Mouse (Mus musculus) activated CD4-positive, CD25-positive, alpha-beta regulatory T cell (primary cell): ENCODE data around the gene Ctsf. TPM values are rescaled to one million over a fixed set of nuclear protein-coding genes. Genes with fewer than 3 reads are reported as not detected.

ENCODE experiments used
- polyA plus RNA-seq, 2 experiments: library from polyadenylated mRNA; unstranded; fragments of 100-300 nt; shearing (Covaris generic); gene quantifications; one replicate each; pipeline ENCODE4 v1.2.1; 2017

The Ctsf gene
- 1 to 10 TPM; 3.3 to 6.6 TPM for polyA plus RNA-seq

GRCm38 (mm10) chr19:4854552-4855469 lies at the start of gene Ctsf:
Gene Ctsf, plus strand, starts transcription at chr19:4855130.

DNA sequence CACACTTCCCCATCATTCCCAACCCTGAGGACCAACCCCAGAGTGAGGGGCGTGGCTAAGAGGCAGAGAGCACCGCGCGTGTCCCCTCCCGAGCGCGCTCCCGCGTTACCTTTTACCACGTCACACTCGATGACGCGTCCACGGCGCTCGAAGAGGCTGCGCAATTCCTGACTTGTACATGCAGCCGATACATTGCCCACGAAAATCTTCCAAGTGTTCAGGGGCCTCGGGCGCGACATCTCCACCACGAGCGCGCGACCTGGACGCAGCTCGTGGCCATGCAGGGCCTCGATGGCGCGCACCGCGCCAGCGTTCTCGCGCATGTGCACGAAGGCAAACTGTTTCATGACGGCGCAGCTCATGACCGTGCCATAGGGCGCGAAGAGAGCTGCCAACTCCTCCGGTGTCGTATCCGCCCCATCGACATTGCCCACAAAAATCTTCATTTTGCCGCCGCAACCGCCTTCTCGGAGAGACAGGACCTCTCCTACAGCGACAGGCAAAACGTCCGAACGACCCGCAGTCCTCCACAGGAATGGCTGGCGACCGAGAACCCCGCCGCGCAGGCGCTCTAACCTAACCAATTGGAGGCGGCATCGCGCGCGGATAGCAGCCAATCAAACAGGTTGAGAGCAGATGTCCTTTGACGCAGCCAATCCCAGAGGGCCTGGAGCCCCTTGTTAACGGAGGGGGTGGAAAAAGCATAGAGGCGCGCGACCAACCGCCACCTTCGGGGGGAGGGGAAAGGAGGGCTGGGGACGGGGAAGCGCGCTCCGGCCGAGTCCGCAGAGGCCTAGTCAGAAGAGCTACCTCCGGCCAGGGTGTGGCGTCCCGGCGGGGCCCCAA lies 43.6 kb upstream of the Ctsf start, which contains the start of the genes Gm21992 and Rbm14:
Gene Gm21992, minus strand, starts transcription at position 550 of the 846 bp plus-strand sequence.
Gene Rbm14, minus strand, starts transcription at position 572 of the 846 bp plus-strand sequence.

DNA sequence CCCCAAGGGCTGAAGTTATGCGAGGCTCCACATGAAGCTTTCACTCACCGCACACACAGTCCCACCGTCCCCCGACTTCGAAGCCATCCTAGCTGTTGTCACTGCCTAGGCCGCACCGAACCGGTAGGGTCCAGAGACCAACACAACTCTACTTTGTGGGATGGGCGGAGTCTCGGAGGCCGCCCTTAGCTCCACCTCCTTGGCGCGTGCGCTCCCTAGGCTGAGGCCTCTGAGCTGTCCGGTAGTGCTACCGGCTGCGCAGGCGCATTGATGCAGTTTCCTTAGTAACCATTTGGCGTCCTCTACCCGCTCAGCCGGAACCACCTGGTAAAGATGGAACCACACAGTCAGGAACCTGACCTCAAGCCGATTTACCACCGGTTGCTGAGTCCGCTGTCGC lies 15.8 kb upstream of the Ctsf start, which contains the start of the genes Ccs and Ccdc87:
Gene Ccs, minus strand, starts transcription at position 184 of the 400 bp plus-strand sequence.
Gene Ccdc87, plus strand, starts transcription at position 218 of the 400 bp plus-strand sequence.

DNA sequence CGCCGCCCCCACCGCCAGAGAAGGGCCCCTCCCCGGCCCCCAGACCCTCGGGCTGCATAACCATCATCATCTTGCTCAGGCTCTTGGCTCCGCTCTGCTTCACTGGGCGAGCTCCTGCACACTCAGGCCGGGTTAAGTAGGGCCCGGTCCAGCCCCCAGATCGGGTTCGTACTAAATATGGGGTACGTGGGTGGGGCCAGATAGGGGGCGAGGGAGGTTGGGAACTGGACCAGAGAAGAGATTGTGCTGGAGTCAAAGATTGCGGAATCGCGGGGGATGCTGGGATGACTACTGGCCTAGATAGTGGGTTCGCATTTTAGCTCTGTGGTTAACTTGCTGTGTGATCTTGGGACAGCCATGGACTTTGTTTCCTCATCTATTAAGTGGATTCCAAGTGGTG lies 22.9 kb downstream of the Ctsf start, which contains the start of gene Actn3:
Gene Actn3, minus strand, starts transcription at position 125 of the 400 bp plus-strand sequence.

DNA sequence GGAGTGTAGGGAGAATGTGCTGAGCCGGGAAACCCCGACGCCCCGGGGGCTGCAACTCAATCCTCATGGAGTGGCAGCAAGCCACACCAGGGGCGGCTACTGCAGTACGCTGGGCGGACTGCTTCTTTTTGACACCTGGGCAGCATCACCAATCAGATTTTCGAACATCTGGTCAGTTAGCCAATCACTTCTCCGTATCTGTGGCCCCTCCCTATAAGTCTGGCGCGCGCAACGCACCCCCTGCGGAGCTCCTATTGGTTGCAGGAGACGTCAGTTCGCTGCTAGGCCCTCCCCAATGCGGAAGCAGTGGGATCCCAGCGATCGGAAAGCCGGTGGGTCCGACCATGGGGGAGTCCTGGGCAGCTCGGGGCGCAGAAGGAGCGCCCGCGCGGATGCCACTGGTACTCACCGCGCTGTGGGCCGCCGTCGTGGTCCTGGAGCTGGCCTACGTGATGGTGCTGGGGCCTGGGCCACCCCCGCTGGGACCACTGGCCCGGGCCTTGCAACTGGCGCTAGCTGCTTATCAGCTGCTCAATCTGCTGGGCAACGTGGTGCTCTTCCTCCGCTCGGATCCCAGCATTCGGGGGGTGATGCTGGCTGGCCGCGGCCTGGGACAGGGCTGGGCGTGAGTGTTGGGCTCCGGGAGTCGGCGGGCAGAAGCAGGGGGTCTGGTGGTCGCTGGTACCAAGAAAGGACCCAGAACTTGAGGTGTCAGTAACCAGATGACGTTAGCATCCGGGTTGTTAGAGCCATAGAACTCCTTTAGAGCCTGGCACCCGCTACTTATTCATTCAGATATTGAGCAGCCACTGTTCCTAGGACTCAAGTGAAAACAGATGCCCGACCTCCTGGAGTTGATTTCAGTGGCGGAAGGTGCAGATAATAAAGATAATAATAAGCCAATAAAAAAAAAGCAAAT lies 23.7 kb downstream of the Ctsf start, which contains the start of gene Zdhhc24:
Gene Zdhhc24, plus strand, starts transcription at position 264 of the 919 bp plus-strand sequence.

GRCm38 (mm10) chr19:4905979-4906794 lies 51.3 kb downstream of the Ctsf start, which contains the start of gene Bbs1:
Gene Bbs1, minus strand, starts transcription at chr19:4906628.

Other genes starting within 250 kb of the Ctsf start
- 1 to 10 TPM in 1 of 2 experiments, under 1 TPM in 1; 0.42 to 1.0 TPM for gene Lrfn4, start 239.5 kb upstream of the Ctsf start, polyA plus RNA-seq
- gene Rce1, start 229.5 kb upstream of the Ctsf start, polyA plus RNA-seq = 10 to 100 TPM; 55.2 to 61.6 TPM
- gene Gm960, start 156.5 kb upstream of the Ctsf start, polyA plus RNA-seq = under 1 TPM in 1 of 2 experiments, not detected in 1; 0.74 TPM
- gene Sptbn2, start 144.0 kb upstream of the Ctsf start, polyA plus RNA-seq = under 1 TPM; 0.18 to 0.80 TPM
- gene Rbm4b, start 98.6 kb upstream of the Ctsf start, polyA plus RNA-seq = 10 to 100 TPM; 35.8 TPM
- gene Rbm4, start 61.2 kb upstream of the Ctsf start, polyA plus RNA-seq = 10 to 100 TPM; 47.2 to 53.7 TPM
- 10 to 100 TPM; 24.6 to 37.9 TPM for gene Gm21992, start 43.5 kb upstream of the Ctsf start, polyA plus RNA-seq
- gene Rbm14, start 43.5 kb upstream of the Ctsf start, polyA plus RNA-seq = 10 to 100 TPM; 37.0 to 61.2 TPM
- 100 to 1,000 TPM; 132 to 164 TPM for gene Ccs, start 15.8 kb upstream of the Ctsf start, polyA plus RNA-seq
- under 1 TPM; 0.05 to 0.41 TPM for gene Ccdc87, start 15.8 kb upstream of the Ctsf start, polyA plus RNA-seq
- gene Actn3, start 22.8 kb downstream of the Ctsf start, polyA plus RNA-seq = under 1 TPM; 0.06 to 0.35 TPM
- gene Zdhhc24, start 23.5 kb downstream of the Ctsf start, polyA plus RNA-seq = 10 to 100 TPM in 1 of 2 experiments, 1 to 10 TPM in 1; 6.8 to 12.0 TPM
- under 1 TPM; 0.44 to 0.49 TPM for gene Bbs1, start 51.5 kb downstream of the Ctsf start, polyA plus RNA-seq
- 100 to 1,000 TPM in 1 of 2 experiments, 10 to 100 TPM in 1; 85.9 to 129 TPM for gene Dpp3, start 73.2 kb downstream of the Ctsf start, polyA plus RNA-seq
- gene Peli3, start 88.0 kb downstream of the Ctsf start, polyA plus RNA-seq = under 1 TPM; 0.35 to 0.90 TPM
- gene Mrpl11, start 107.0 kb downstream of the Ctsf start, polyA plus RNA-seq = 10 to 100 TPM; 51.3 to 68.1 TPM
- under 1 TPM in 1 of 2 experiments, not detected in 1; 0.85 TPM for gene Npas4, start 135.2 kb downstream of the Ctsf start, polyA plus RNA-seq
- 1 to 10 TPM; 1.7 to 2.1 TPM for gene Slc29a2, start 168.7 kb downstream of the Ctsf start, polyA plus RNA-seq
- 10 to 100 TPM; 12.0 to 16.9 TPM for gene B4gat1, start 183.7 kb downstream of the Ctsf start, polyA plus RNA-seq
- gene AC124502.3, start 183.8 kb downstream of the Ctsf start, polyA plus RNA-seq = under 1 TPM; 0.57 to 0.63 TPM
- 10 to 100 TPM; 79.6 to 86.4 TPM for gene Brms1, start 186.2 kb downstream of the Ctsf start, polyA plus RNA-seq
- gene Rin1, start 195.4 kb downstream of the Ctsf start, polyA plus RNA-seq = not detected
- gene Cd248, start 212.9 kb downstream of the Ctsf start, polyA plus RNA-seq = under 1 TPM in 1 of 2 experiments, not detected in 1; 0.26 TPM
- under 1 TPM in 1 of 2 experiments, not detected in 1; 0.29 TPM for gene Tmem151a, start 230.4 kb downstream of the Ctsf start, polyA plus RNA-seq
- gene Yif1a, start 233.4 kb downstream of the Ctsf start, polyA plus RNA-seq = 10 to 100 TPM; 48.8 to 50.8 TPM
- gene Cnih2, start 243.4 kb downstream of the Ctsf start, polyA plus RNA-seq = 1 to 10 TPM; 2.0 to 5.3 TPM